Mouse (Mus musculus) 416B (cell line): ENCODE measurements around the gene Ispd.

Experiments
- DNase-seq: peaks from one replicate; pipeline ENCODE4 v3.0.0; 2011; ENCODE audit warnings: low read depth

Gene Ispd

GRCm38 (mm10) chr12:36468325-36469044 is 87.2 kb downstream of the Ispd start:
- no peak for DNase-seq

GRCm38 (mm10) chr12:36471411-36471810 is 90.2 kb downstream of the Ispd start:
- DNase-seq: no peak

GRCm38 (mm10) chr12:36474171-36474570 is 92.9 kb downstream of the Ispd start:
- DNase-seq: no peak

- DNase-seq: no peak
Measured at GRCm38 (mm10) chr12:36475269-36475668, 94.0 kb downstream of the Ispd start.

- DNase-seq: no peak
Measured at GRCm38 (mm10) chr12:36476476-36476875, 95.2 kb downstream of the Ispd start.

- no peak for DNase-seq
Measured at GRCm38 (mm10) chr12:36477501-36477900, 96.3 kb downstream of the Ispd start.

DNA sequence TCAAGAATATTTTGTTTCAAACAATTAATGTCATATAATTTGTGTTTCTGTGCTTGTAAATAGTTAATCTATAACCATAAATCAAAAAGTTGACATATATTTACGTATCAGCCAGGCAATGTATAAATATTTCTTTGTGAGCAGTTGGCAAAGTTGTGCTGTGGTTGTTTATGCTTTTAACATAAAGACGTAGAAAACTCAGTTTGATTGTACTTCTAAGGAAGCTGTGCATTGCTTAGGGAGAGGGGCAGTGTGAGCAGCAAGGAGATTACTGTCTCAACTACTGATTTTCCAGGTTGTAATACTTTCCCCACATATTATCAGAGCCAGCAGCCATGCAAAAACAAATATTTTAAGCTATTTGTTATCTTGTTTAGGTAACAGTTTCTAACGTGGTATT is 96.7 kb downstream of the Ispd start:
- DNase-seq: no peak

DNA sequence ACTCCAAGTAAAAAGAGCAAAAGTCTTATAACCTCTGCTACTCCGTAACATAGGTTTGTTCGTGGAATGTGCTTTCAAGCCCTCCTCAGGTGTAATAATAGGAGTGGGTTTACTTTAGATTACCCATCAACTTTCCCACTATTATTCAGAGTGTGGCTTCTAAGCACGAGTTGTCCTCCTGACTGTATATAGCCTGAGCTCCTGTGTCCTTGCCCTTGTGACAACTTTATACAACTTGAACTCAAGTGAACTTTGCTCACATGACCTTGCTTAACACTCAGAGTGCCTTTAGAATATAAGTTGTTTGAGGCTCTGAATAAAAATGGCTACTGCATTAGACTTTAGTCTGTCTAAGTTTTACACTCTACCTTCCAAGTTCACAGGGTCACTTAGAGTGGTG is 100.5 kb downstream of the Ispd start:
- no peak for DNase-seq

DNA sequence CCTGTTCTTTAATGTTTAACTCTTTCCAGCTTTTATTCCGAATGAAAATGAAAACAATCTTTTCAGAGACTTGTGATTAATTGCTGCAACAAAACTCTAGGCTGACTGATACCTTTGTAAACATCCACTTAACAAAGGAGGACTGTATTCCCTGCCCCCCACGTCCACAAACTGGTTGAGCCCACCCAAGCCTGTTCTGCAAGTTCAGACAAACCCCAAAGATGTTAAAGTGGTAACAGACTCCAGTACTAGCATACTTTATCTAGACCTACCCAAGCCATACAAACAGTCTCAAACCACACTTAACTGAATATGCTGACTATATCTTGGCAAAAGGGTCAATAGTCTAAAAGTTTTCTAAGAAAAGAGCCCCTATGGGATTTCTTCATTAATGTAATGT is 102.1 kb downstream of the Ispd start:
- no peak for DNase-seq

DNA sequence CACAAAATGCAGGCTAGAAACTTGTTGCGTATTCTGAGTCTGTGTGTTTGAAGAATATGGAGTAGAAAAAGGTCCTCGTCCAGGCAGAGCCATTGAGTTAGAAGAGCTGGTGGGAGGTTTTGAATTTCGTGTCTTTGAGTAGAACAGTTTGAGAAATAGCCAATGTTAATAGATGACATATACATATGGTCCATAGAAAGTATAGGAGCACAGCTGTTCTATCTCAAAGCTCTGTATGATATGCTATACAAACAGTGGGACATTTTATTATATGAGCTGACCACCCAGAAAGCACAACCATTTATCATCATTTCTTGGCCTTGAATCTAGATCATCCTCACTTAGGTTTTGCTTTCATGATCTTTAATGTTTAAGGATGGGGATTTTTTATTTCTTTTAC is 116.3 kb downstream of the Ispd start:
- no peak for DNase-seq

- no peak for DNase-seq
Measured at GRCm38 (mm10) chr12:36507111-36507903, 126.1 kb downstream of the Ispd start.

DNA sequence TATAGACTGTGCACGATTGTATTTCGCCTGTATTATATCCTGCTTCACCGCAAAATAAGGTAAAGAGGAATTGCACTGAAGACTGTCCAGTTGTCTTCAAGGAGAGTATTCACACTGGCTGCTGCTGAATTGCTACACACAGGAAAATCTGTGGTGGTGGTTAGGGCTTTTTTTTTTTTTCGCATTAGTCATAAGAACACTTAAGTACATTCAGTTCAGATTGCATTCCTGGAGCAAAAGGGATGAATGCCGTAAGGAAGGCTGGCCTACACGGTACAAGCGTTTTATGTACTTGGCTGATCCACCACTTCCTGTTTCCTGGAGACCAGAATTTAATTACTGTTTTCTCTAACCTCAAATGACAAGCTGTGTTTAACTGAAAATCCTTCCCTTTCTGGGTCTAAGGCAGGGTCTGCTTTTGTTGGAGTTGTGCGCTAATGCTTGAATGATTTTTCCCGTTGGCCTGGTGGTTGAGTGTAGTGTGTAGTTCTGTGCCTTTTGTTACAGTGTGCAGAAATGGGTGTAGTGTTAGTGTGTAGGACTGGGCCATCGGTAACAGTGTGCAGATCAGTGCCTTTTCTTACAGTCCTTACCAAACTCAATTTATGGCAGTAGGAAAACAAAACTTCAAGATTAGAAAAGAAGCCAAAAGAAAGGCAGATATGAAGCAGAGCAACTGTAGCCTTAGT is 128.8 kb downstream of the Ispd start:
- DNase-seq: peak; percentile 21

GRCm38 (mm10) chr12:36521774-36522173 is 140.5 kb downstream of the Ispd start:
- DNase-seq: no peak

- DNase-seq: no peak
Measured at GRCm38 (mm10) chr12:36523515-36523914, 142.3 kb downstream of the Ispd start.

DNA sequence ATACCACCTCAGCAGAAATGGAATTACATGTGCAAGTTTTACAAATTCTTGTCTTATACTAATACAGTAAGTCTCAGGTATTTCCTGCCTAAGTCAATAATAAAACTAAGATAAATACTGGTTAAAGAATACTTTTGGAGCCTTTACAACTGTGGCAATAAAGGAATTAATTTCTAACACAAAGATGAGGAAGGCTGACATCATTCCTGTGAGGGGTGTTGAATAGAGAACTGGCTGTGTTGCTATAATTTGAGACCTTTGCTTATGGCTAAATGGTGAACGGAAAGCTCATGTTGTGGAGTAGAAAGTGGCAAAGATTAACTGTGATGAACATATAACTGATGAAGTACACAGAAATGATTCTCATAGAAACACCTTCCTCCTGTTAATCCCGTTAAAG is 149.7 kb downstream of the Ispd start:
- no peak for DNase-seq

DNA sequence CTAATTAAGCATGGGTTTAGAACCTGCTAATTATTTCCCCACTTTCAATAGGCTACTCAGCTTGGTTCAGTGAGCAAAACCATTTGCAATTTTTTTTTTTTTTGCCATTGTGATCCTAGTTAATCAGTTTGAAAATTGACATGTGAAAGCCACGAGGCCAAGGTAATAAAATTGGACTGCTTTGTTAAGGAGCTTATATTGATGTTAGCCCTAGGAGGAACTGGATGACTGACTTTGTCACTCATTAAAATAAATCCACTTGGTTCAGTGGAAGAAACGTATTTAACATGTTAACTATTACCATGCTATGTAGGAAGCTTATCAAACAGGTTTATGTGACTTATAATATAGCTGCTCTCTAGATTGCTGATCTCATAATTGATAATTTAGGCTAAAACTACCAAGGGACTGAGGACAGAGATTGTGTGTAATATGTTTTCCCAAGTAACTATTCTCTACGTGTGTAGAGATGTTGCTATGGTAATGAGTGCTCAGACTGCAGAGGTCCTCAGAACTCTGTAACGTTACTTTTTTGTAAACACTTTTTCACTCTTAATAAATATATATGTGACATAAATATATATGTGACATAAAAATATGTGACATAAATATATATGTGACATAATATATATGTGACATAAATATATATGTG is 150.3 kb downstream of the Ispd start:
- no peak for DNase-seq

GRCm38 (mm10) chr12:36532525-36532924 is 151.3 kb downstream of the Ispd start:
- DNase-seq: no peak

- DNase-seq: no peak
Measured at GRCm38 (mm10) chr12:36533160-36533900, 152.1 kb downstream of the Ispd start.

DNA sequence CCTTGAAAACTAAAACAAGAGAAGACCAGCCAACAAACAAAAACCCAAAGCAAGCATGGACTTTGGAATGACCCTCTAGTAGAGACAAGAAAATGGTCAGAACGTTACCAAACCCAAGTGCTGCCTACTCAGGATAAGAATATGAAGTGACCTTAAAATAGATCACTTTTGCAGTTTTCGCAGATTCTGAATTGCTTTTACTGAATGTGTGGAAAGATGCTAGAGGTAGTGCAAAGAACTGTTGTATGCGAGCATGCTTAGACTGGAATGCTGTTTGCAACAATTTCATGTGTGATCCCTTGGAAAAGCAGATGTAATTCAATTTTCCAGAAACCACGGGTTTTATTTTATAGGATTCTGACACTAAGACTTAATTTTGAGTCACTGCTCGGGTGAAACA is 153.3 kb downstream of the Ispd start:
- no peak for DNase-seq

- DNase-seq: no peak
Measured at GRCm38 (mm10) chr12:36545318-36545717, 164.1 kb downstream of the Ispd start.

GRCm38 (mm10) chr12:36549474-36549873 is 168.2 kb downstream of the Ispd start:
- DNase-seq: no peak

DNA sequence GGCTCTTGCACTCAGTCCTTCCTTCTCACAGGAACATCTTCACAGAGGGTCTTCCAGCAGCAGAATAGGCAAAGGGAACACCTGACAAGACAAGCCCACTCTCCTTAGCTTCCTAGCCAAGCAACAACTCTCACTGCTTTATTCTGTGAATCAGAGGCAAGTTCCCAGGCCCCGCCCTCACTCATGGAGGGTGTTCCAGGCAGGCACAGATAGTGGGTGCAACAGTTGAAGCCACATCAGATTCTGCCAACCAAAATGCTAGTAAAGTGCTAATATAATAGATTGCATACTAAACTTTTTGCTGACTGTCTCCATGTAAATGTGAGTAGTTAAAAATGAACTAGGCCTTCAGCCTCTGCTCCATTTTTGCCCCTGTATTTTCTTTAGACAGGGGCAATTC is 173.4 kb downstream of the Ispd start:
- DNase-seq: no peak
